Mouse (Mus musculus): ENCODE measurements around the gene Slc34a1. TPM values are rescaled to one million over a fixed set of nuclear protein-coding genes. Genes with fewer than 3 reads are reported as not detected.

The Slc34a1 gene
- total RNA-seq, 2 experiments from 2014 or later: 0.25 to 0.49 TPM

- DNase-seq (ENCODE audit: extremely low spot score in 1 of 2, low spot score in 2 of 2): peak; percentile 78 to 82
- intact Hi-C loops (cut with DNase I): loop anchor here (2.0 kb wide), 1 partner anchor 19 kb away; the partner anchor contains the start of gene Grk6
- peak within 1 kb of the TSS; percentile 99 for H3K27ac ChIP-seq
- no peak for TF ChIP-seq CTCF (IDR thresholded peaks at IDR 0.05)
- H3K4me3 ChIP-seq: peak within 1 kb of the TSS; percentile 94
Observed at GRCm38 (mm10) chr13:55464027-55464884, 66.3 kb downstream of the Slc34a1 start, which contains the start of gene Prr7. TSS of gene Prr7 (plus strand) at chr13:55464267.

- no peak for TF ChIP-seq CTCF (IDR thresholded peaks at IDR 0.05)
- Histone ChIP-seq H3K4me3 (peak overlapping the region; percentile 94), H3K27ac (peak overlapping the region; percentile 99)
- no peak for DNase-seq (ENCODE audit: extremely low spot score in 1 of 2, low spot score in 2 of 2)
- intact Hi-C loops (cut with DNase I): loop anchor here (2.0 kb wide), 1 partner anchor 20 kb away; the partner anchor contains the start of gene Grk6
Observed at GRCm38 (mm10) chr13:55465184-55465583, 67.2 kb downstream of the Slc34a1 start.

Small RNA genes within 50 kb of the gene (microRNA-seq; reads per million reads assigned to microRNA genes)
- gene Mir6943: 4.6 to 5.7 reads per million in 2 experiments

Other genes with a start within 250 kb of the Slc34a1 start
- gene Fgfr4, start 245.5 kb upstream of the Slc34a1 start, total RNA-seq (2021): under 1 TPM; 0.36 to 0.40 TPM
- 100 to 1,000 TPM; 116 to 118 TPM for gene Nsd1, start 188.4 kb upstream of the Slc34a1 start, total RNA-seq (2021)
- 100 to 1,000 TPM; 161 to 170 TPM for gene Prelid1, start 77.7 kb upstream of the Slc34a1 start, total RNA-seq (2021)
- gene Rab24, start 76.2 kb upstream of the Slc34a1 start, total RNA-seq (2021): 10 to 100 TPM; 83.8 to 87.0 TPM
- gene Mxd3, start 68.4 kb upstream of the Slc34a1 start, total RNA-seq (2021): 1 to 10 TPM in 1 of 2 experiments, under 1 TPM in 1; 0.86 to 1.7 TPM
- 10 to 100 TPM; 57.8 to 60.4 TPM for gene Lman2, start 35.4 kb upstream of the Slc34a1 start, total RNA-seq (2021)
- 10 to 100 TPM; 52.4 to 58.2 TPM for gene Rgs14, start 28.5 kb upstream of the Slc34a1 start, total RNA-seq (2021)
- not detected for gene Pfn3, start 17.0 kb downstream of the Slc34a1 start, total RNA-seq (2021)
- 1 to 10 TPM in 1 of 2 experiments, under 1 TPM in 1; 0.95 to 1.3 TPM for gene F12, start 28.6 kb downstream of the Slc34a1 start, total RNA-seq (2021)
- 10 to 100 TPM; 61.2 to 66.2 TPM for gene Grk6, start 46.9 kb downstream of the Slc34a1 start, total RNA-seq (2021)
- gene Prr7, start 66.1 kb downstream of the Slc34a1 start, total RNA-seq (2021): 10 to 100 TPM; 77.6 to 80.2 TPM
- gene Dbn1, start 89.9 kb downstream of the Slc34a1 start, total RNA-seq (2021): 100 to 1,000 TPM; 303 to 325 TPM
- 100 to 1,000 TPM in 1 of 2 experiments, 10 to 100 TPM in 1; 94.9 to 114 TPM for gene Pdlim7, start 115.5 kb downstream of the Slc34a1 start, total RNA-seq (2021)
- 10 to 100 TPM; 10.1 to 18.2 TPM for gene Dok3, start 131.1 kb downstream of the Slc34a1 start, total RNA-seq (2021)
- gene Ddx41, start 138.5 kb downstream of the Slc34a1 start, total RNA-seq (2021): 10 to 100 TPM; 63.7 to 65.7 TPM
- 10 to 100 TPM; 90.5 to 98.1 TPM for gene Fam193b, start 172.9 kb downstream of the Slc34a1 start, total RNA-seq (2021)
- gene Tmed9, start 175.5 kb downstream of the Slc34a1 start, total RNA-seq (2021): 100 to 1,000 TPM; 128 to 141 TPM
- 10 to 100 TPM; 24.7 to 25.8 TPM for gene B4galt7, start 201.7 kb downstream of the Slc34a1 start, total RNA-seq (2021)
- gene Caml, start 224.8 kb downstream of the Slc34a1 start, total RNA-seq (2021): 10 to 100 TPM; 42.6 to 45.3 TPM
- gene Ddx46, start 236.8 kb downstream of the Slc34a1 start, total RNA-seq (2021): 10 to 100 TPM; 48.5 to 50.3 TPM

All from left cerebral cortex, adult 2 months (tissue).